In the genomic region with DNA sequence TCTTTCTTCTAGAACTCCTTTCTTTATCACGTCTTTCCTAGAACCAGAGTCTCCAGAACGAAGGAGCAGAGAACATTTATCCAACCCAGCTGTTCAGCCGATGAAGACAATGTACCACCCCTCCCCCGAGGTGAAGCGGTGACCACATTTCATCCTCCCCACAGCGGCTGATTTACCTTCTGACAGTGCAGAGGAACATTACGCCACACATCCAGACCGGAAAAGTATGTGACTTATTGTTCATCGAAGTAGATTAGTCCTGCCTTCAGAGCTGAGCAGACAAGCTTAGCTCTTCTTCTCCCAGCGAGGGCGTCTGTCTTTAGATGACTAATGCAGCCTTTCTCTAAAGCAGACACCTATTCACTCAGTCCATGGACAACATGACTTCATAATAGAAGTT, we compare ENCODE assay signal across 22 mouse cellular contexts.
A peak's percentile ranks its signal among the peaks of the same experiment; 100 is the strongest.
DNase-seq lines count a peak whose midpoint lies in the region; ATAC-seq lines count a peak whose summit lies in the region.
"Had no signal": no experiment of that assay in that cellular context is flagged by ENCODE, and none has a peak within 500 bp of the region (broad histone marks: within the 10 kb centered on the region; RNA-seq: fewer than 3 reads in every experiment).

No protein-coding gene starts in this region.

- peak; percentile 66 for DNase-seq in heart, embryonic 10.5 days (ENCODE audit: low spot score)
- DNase-seq in lung, postnatal 10 days, result no peak
- DNase-seq in 416B (ENCODE audit: low read depth), result peak; percentile 1
- DNase-seq in Muller cell, postnatal 12 days (ENCODE audit: inconsistent ontology term), result peak; percentile 36
- no peak for DNase-seq in cerebellum, postnatal 4 days (ENCODE audit: low spot score in 2 of 2)
- DNase-seq: cerebellum, adult 9-10 months; heart, postnatal 36 days; kidney, adult 18-20 months had no signal

- WGBS in heart, embryonic 10.5 days, result 63% methylated on average over 11 of the region's 11 CpGs
- 51% methylated on average over 11 of the region's 11 CpGs for WGBS in heart, embryonic 12.5 days
- 24% methylated on average over 11 of the region's 11 CpGs for WGBS in lung, embryonic 15.5 days

- no peak overlapping the region for H3K27ac ChIP-seq in heart, embryonic 10.5 days
- no peak overlapping the region for H3K27ac ChIP-seq in heart, embryonic 12.5 days (ENCODE audit: poor library complexity, severe bottlenecking)
- H3K27ac ChIP-seq in lung, embryonic 15.5 days, result no peak overlapping the region
- H3K27ac ChIP-seq: forebrain, embryonic 15.5 days; heart, embryonic 13.5 days; hindbrain, embryonic 15.5 days; left cerebral cortex, adult 2 months; limb, embryonic 12.5 days; liver, embryonic 15.5 days; macrophage; midbrain, embryonic 13.5 days; stomach, embryonic 15.5 days had no signal

- ATAC-seq in heart, embryonic 12.5 days (ENCODE audit: insufficient number of reproducible peaks, low FRiP score), result no peak
- ATAC-seq in lung, embryonic 15.5 days (ENCODE audit: borderline replicate concordance, extremely low read depth, low FRiP score, low TSS enrichment), result no peak
- ATAC-seq: CD4-positive, CD25-positive, alpha-beta regulatory T cell, adult 4 months; forebrain, embryonic 15.5 days; midbrain, embryonic 13.5 days had no signal

- no peak overlapping the region for H3K9ac ChIP-seq in heart, embryonic 12.5 days
- H3K9ac ChIP-seq in lung, embryonic 15.5 days, result no peak overlapping the region
- H3K9ac ChIP-seq: forebrain, embryonic 15.5 days; heart, embryonic 13.5 days; hindbrain, embryonic 15.5 days; limb, embryonic 12.5 days; liver, embryonic 15.5 days; midbrain, embryonic 13.5 days; stomach, embryonic 15.5 days had no signal

- peaks cover 23% of the 10 kb centered on the region for H3K4me1 ChIP-seq in heart, embryonic 10.5 days
- H3K4me1 ChIP-seq in heart, embryonic 12.5 days (replicated peaks), result peaks cover 16% of the 10 kb centered on the region
- H3K4me1 ChIP-seq in lung, embryonic 15.5 days, result no peaks in the 10 kb centered on the region
- H3K4me1 ChIP-seq: liver, embryonic 15.5 days; stomach, embryonic 15.5 days had no signal

- H3K27me3 ChIP-seq in heart, embryonic 10.5 days (ENCODE audit: insufficient read depth, poor library complexity, severe bottlenecking), result no peaks in the 10 kb centered on the region
- H3K27me3 ChIP-seq in heart, embryonic 12.5 days (replicated peaks), result no peaks in the 10 kb centered on the region
- no peaks in the 10 kb centered on the region for H3K27me3 ChIP-seq in lung, embryonic 15.5 days
- H3K27me3 ChIP-seq: forebrain, embryonic 15.5 days; liver, embryonic 15.5 days; stomach, embryonic 15.5 days had no signal

- H3K4me2 ChIP-seq in heart, embryonic 12.5 days, result no peak overlapping the region
- H3K4me2 ChIP-seq in lung, embryonic 15.5 days, result 0 out of 2 replicates have a peak overlapping the region, but pooled peaks have one; percentile 4
- H3K4me2 ChIP-seq: forebrain, embryonic 15.5 days; heart, embryonic 13.5 days; hindbrain, embryonic 15.5 days; limb, embryonic 12.5 days; liver, embryonic 15.5 days; midbrain, embryonic 13.5 days; stomach, embryonic 15.5 days had no signal

- no peak overlapping the region for H3K4me3 ChIP-seq in heart, embryonic 10.5 days
- no peak overlapping the region for H3K4me3 ChIP-seq in heart, embryonic 12.5 days
- H3K4me3 ChIP-seq in lung, embryonic 15.5 days, result no peak overlapping the region
- H3K4me3 ChIP-seq: erythroblast, embryonic 14.5 days; forebrain, embryonic 15.5 days; heart, embryonic 13.5 days; hindbrain, embryonic 15.5 days; left cerebral cortex, adult 2 months; limb, embryonic 12.5 days; liver, embryonic 15.5 days; midbrain, embryonic 13.5 days; stomach, embryonic 15.5 days had no signal

- H3K36me3 ChIP-seq in heart, embryonic 10.5 days, result no peaks in the 10 kb centered on the region
- no peaks in the 10 kb centered on the region for H3K36me3 ChIP-seq in heart, embryonic 12.5 days
- H3K36me3 ChIP-seq in lung, embryonic 15.5 days, result no peaks in the 10 kb centered on the region
- H3K36me3 ChIP-seq: forebrain, embryonic 15.5 days; G1E; heart, embryonic 13.5 days; hindbrain, embryonic 15.5 days; limb, embryonic 12.5 days; liver, embryonic 15.5 days; midbrain, embryonic 13.5 days; stomach, embryonic 15.5 days had no signal

- H3K9me3 ChIP-seq in heart, embryonic 10.5 days, result no peaks in the 10 kb centered on the region
- no peaks in the 10 kb centered on the region for H3K9me3 ChIP-seq in heart, embryonic 12.5 days (replicated peaks)
- H3K9me3 ChIP-seq in lung, embryonic 15.5 days, result no peaks in the 10 kb centered on the region
- H3K9me3 ChIP-seq: forebrain, embryonic 15.5 days; heart, embryonic 13.5 days; hindbrain, embryonic 15.5 days; limb, embryonic 12.5 days; liver, embryonic 15.5 days; midbrain, embryonic 13.5 days; stomach, embryonic 15.5 days had no signal

Comparison
In these comparisons a context has a peak if more than half of its experiments do, and no peak if none do; other contexts are left out.
1. DNase-seq: peak in heart, embryonic 10.5 days (single experiment), 416B (single experiment) and Muller cell, postnatal 12 days (single experiment); none in lung, postnatal 10 days (single experiment) and cerebellum, postnatal 4 days (0 of 2).